Mouse (Mus musculus): Measurements from ENCODE around the gene Xpr1.

The Xpr1 gene

GRCm38 (mm10) chr1:155251596-155251995, 165.6 kb downstream of the Xpr1 start:
- H3K36me3 ChIP-seq (ENCODE audit: insufficient read depth, low read length), result no peaks in the 10 kb centered on the region

DNA sequence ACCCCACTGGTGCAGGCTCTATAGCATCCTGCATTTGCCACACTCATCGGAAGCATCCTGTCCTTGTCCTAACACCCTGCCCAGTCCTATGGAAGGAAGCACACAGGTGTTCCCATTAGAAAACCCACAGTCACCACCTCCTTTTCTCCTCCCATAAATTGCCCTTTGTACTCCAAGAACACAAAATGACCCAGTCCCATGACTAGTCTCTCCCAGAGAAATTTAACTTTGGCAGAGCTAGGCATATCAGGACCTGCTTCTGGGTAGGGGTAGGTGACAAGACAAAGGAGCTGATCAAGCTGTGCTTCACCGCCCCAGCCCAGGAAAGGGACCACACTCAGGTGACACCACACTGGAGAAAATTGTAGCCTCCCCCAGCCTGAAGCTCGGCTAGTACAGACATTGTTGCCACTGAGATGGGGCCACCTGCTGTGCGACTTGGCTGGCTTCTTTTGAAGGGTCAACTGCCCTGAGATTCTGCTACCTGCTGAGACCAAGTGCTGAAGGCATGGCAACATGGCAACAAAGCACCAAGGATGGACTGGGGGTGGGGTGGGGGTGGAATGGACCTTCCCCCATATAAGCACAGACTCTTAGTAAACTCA, 166.6 kb downstream of the Xpr1 start:
- Histone ChIP-seq H3K4me1 (replicated peaks; ENCODE audit: low read depth, low read length) (peaks cover 60% of the 10 kb centered on the region), H3K9me3 (ENCODE audit: low read length) (no peaks in the 10 kb centered on the region), H3K36me3 (ENCODE audit: insufficient read depth, low read length) (no peaks in the 10 kb centered on the region), H3K4me3 (replicated peaks; ENCODE audit: low read length) (no peak overlapping the region), H3K27me3 (ENCODE audit: insufficient read depth, low read length) (peaks cover 27% of the 10 kb centered on the region)
- TF ChIP-seq CTCF (conservative IDR thresholded peaks at IDR 0.05; ENCODE audit: low read length) (no peak), NANOG (IDR thresholded peaks at IDR 0.05; ENCODE audit: borderline replicate concordance, low read length) (0 out of 2 replicates have a peak, but pooled peaks have one; percentile 18), POU5F1 (IDR thresholded peaks at IDR 0.05; ENCODE audit: borderline replicate concordance, low read length) (no peak)

More at GRCm38 (mm10) chr1:155251596-155251995, 165.6 kb downstream of the Xpr1 start:
- peaks cover 20% of the 10 kb centered on the region for H3K27me3 ChIP-seq (ENCODE audit: insufficient read depth, low read length)
- no peak overlapping the region for H3K4me3 ChIP-seq (replicated peaks; ENCODE audit: low read length)
- H3K9me3 ChIP-seq (ENCODE audit: low read length), result no peaks in the 10 kb centered on the region
- peaks cover 63% of the 10 kb centered on the region for H3K4me1 ChIP-seq (replicated peaks; ENCODE audit: low read depth, low read length)
- no peak for TF ChIP-seq CTCF (conservative IDR thresholded peaks at IDR 0.05; ENCODE audit: low read length)
- TF ChIP-seq NANOG (IDR thresholded peaks at IDR 0.05; ENCODE audit: borderline replicate concordance, low read length), result no peak
- no peak for TF ChIP-seq POU5F1 (IDR thresholded peaks at IDR 0.05; ENCODE audit: borderline replicate concordance, low read length)

DNA sequence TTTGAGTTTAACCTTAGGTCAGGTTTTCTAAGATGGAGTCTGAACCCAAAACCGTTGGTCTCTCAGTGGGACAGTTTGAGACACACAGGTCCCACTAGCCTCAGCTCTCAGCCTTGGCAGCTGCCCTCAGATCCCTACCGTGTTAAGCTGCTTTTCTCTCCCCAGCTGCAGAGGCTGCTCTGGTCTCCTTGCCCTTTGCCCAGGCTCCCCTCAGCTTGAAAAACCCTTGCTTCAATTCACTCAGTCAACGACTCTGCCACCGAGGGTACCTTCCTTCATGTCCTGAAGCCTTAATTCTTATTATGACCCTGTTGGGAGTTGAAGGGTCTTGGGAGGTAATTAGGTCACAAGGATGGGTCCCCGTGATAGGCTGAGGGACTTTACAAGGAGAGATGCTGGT, 167.3 kb downstream of the Xpr1 start:
- Histone ChIP-seq H3K36me3 (ENCODE audit: insufficient read depth, low read length) (no peaks in the 10 kb centered on the region), H3K4me1 (replicated peaks; ENCODE audit: low read depth, low read length) (peaks cover 68% of the 10 kb centered on the region), H3K4me3 (replicated peaks; ENCODE audit: low read length) (no peak overlapping the region), H3K9me3 (ENCODE audit: low read length) (no peaks in the 10 kb centered on the region), H3K27me3 (ENCODE audit: insufficient read depth, low read length) (peaks cover 35% of the 10 kb centered on the region)
- TF ChIP-seq NANOG (IDR thresholded peaks at IDR 0.05; ENCODE audit: borderline replicate concordance, low read length) (no peak), POU5F1 (IDR thresholded peaks at IDR 0.05; ENCODE audit: borderline replicate concordance, low read length) (no peak), CTCF (conservative IDR thresholded peaks at IDR 0.05; ENCODE audit: low read length) (no peak)

DNA sequence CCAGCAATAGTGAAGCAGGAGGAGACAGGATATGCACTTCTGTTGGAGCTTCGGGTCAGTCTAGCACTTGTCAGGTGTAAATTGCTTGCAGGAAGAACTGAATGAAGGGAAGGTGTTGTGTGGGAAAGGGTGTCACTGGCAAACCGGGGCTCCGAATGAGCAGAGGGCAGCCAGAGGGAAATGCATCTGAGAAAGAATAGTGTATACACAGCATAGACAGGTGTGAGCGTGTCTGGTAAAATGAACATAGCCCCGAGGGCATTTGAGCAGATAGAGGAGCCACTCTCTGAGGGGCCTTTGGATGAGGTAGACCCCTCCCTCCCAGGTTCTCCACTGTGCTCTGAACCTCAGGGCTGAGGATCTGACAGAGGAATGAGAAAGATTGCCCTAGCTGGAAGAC, 169.2 kb downstream of the Xpr1 start:
- Histone ChIP-seq H3K4me3 (replicated peaks; ENCODE audit: low read length) (no peak overlapping the region), H3K36me3 (ENCODE audit: insufficient read depth, low read length) (no peaks in the 10 kb centered on the region), H3K27me3 (ENCODE audit: insufficient read depth, low read length) (peaks cover 52% of the 10 kb centered on the region), H3K9me3 (ENCODE audit: low read length) (no peaks in the 10 kb centered on the region), H3K4me1 (replicated peaks; ENCODE audit: low read depth, low read length) (peaks cover 72% of the 10 kb centered on the region)
- TF ChIP-seq NANOG (IDR thresholded peaks at IDR 0.05; ENCODE audit: borderline replicate concordance, low read length) (no peak), CTCF (conservative IDR thresholded peaks at IDR 0.05; ENCODE audit: low read length) (no peak), POU5F1 (IDR thresholded peaks at IDR 0.05; ENCODE audit: borderline replicate concordance, low read length) (no peak)

DNA sequence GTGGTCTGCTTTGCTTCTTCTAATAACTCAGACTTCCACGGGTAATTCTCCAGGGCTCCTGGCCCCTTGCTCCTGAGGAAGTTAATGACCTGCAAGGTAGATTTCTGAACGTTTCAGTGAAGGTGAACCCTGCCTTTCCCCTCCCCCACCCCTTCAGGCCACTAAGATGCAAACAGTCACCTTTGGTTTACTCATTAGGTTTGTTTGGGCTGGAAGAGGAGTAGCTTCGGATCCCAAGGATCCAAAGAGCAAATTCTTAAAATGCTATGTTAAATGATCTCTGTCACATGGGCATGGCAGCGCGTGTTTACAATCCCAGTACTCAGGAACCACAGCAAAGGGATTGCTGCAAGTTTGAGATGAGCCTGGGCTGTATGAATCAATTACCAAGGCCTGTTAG, 169.8 kb downstream of the Xpr1 start:
- TF ChIP-seq CTCF (conservative IDR thresholded peaks at IDR 0.05; ENCODE audit: low read length) (no peak), NANOG (IDR thresholded peaks at IDR 0.05; ENCODE audit: borderline replicate concordance, low read length) (no peak), POU5F1 (IDR thresholded peaks at IDR 0.05; ENCODE audit: borderline replicate concordance, low read length) (no peak)
- H3K4me3 ChIP-seq (replicated peaks; ENCODE audit: low read length), result no peak overlapping the region
- H3K9me3 ChIP-seq (ENCODE audit: low read length), result no peaks in the 10 kb centered on the region
- no peaks in the 10 kb centered on the region for H3K36me3 ChIP-seq (ENCODE audit: insufficient read depth, low read length)
- peaks cover 57% of the 10 kb centered on the region for H3K27me3 ChIP-seq (ENCODE audit: insufficient read depth, low read length)
- peaks cover 66% of the 10 kb centered on the region for H3K4me1 ChIP-seq (replicated peaks; ENCODE audit: low read depth, low read length)

GRCm38 (mm10) chr1:155245516-155245915, 171.7 kb downstream of the Xpr1 start:
- H3K27me3 ChIP-seq (ENCODE audit: insufficient read depth, low read length), result peaks cover 76% of the 10 kb centered on the region
- no peaks in the 10 kb centered on the region for H3K36me3 ChIP-seq (ENCODE audit: insufficient read depth, low read length)
- no peak overlapping the region for H3K4me3 ChIP-seq (replicated peaks; ENCODE audit: low read length)
- TF ChIP-seq NANOG (IDR thresholded peaks at IDR 0.05; ENCODE audit: borderline replicate concordance, low read length), result no peak
- H3K9me3 ChIP-seq (ENCODE audit: low read length), result no peaks in the 10 kb centered on the region
- H3K4me1 ChIP-seq (replicated peaks; ENCODE audit: low read depth, low read length), result peaks cover 63% of the 10 kb centered on the region

- peaks cover 64% of the 10 kb centered on the region for H3K4me1 ChIP-seq (replicated peaks; ENCODE audit: low read depth, low read length)
- no peaks in the 10 kb centered on the region for H3K9me3 ChIP-seq (ENCODE audit: low read length)
- H3K36me3 ChIP-seq (ENCODE audit: insufficient read depth, low read length), result no peaks in the 10 kb centered on the region
- TF ChIP-seq POU5F1 (IDR thresholded peaks at IDR 0.05; ENCODE audit: borderline replicate concordance, low read length) (no peak), CTCF (conservative IDR thresholded peaks at IDR 0.05; ENCODE audit: low read length) (no peak), NANOG (IDR thresholded peaks at IDR 0.05; ENCODE audit: borderline replicate concordance, low read length) (no peak)
- peaks cover 80% of the 10 kb centered on the region for H3K27me3 ChIP-seq (ENCODE audit: insufficient read depth, low read length)
- peak overlapping the region; percentile 80 for H3K4me3 ChIP-seq (replicated peaks; ENCODE audit: low read length)
Measured at GRCm38 (mm10) chr1:155244771-155245211, 172.4 kb downstream of the Xpr1 start.

DNA sequence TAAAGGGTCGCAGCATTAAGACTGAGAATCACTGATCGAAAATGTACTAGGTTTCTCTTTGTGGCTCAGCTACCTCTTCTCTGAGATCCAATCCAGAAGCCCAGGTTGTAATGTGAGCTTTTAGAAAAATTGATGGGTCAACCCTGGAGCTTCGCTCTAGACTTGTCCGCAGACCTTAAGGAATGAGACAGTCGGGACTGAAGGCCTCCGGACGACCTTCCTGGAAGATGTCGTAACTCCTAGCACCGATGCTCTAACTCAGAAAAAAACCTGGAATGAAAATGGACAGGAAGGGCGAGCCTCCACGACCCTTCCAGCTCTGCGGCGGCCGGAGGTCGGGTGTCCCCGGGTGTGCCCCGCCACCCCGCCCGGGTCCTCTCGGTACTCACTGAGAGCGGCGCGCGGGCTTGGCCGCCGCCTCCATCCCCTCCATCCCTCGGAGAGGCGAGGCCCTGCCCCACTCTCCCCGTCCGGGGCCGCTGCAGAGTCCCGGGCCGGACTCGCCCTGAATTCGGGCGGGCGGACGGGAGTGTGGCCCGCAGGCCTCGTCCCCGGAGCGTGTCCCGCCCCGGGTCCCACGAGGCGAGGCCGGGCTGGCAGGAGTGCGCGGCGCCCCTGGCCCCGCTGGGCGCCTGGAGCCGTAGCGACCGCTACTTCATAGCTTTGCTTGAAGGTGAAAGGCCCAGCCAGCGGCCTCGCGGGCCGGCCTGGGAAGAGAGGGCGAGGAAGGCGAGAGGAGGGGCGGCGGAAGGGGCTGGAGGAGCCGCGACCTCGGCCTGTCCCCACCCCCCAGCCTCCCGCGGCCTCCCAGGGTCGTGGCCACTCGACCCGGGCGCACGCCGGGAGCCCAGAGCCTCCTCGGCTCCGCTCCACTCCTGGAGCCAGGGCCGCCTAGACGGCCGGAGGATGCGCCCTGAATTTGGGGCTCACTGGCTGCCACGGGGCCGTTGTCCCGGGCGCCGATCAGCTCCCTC, 173.1 kb downstream of the Xpr1 start, which contains the start of gene BC034090:
TSS of gene BC034090 (minus strand) at position 648 of the 974 bp plus-strand sequence.
- Histone ChIP-seq H3K9me3 (ENCODE audit: low read length) (no peaks in the 10 kb centered on the region), H3K27me3 (ENCODE audit: insufficient read depth, low read length) (peaks cover 82% of the 10 kb centered on the region), H3K4me1 (replicated peaks; ENCODE audit: low read depth, low read length) (peaks cover 57% of the 10 kb centered on the region), H3K36me3 (ENCODE audit: insufficient read depth, low read length) (no peaks in the 10 kb centered on the region), H3K4me3 (replicated peaks; ENCODE audit: low read length) (peak within 1 kb of the TSS; percentile 80)
- TF ChIP-seq POU5F1 (IDR thresholded peaks at IDR 0.05; ENCODE audit: borderline replicate concordance, low read length) (no peak), NANOG (IDR thresholded peaks at IDR 0.05; ENCODE audit: borderline replicate concordance, low read length) (no peak), CTCF (conservative IDR thresholded peaks at IDR 0.05; ENCODE audit: low read length) (no peak)
